Mouse (Mus musculus) midbrain, embryonic 10.5 days (tissue): ENCODE data around the gene Defb36. TPM values are rescaled to one million over a fixed set of nuclear protein-coding genes. Genes with fewer than 3 reads are reported as not detected.

Experiments
- DNase-seq: peaks from one replicate; pipeline ENCODE4 v3.0.0-alpha.2; 2017; ENCODE audit warnings: low spot score
- H3K27ac ChIP-seq: fragments of 300-500 bp; sonication (generic); replicated peaks from 2 replicates; pipeline ENCODE4 v1.5.1; 2016; ENCODE audit warnings: mild to moderate bottlenecking
- H3K27me3 ChIP-seq: fragments of 300-500 bp; sonication (generic); 2 replicates; pipeline ENCODE4 v1.6.1; 2016; ENCODE audit warnings: low read depth, mild to moderate bottlenecking; ENCODE audit not compliant: poor library complexity, severe bottlenecking
- H3K36me3 ChIP-seq: fragments of 300-500 bp; sonication (generic); 2 replicates; pipeline ENCODE4 v1.6.1; 2016; ENCODE audit warnings: mild to moderate bottlenecking, moderate library complexity
- H3K4me1 ChIP-seq: fragments of 300-500 bp; sonication (generic); 2 replicates; pipeline ENCODE4 v1.6.1; 2016
- H3K4me3 ChIP-seq: fragments of 300-500 bp; sonication (generic); 2 replicates; pipeline ENCODE4 v1.5.1; 2016; ENCODE audit warnings: mild to moderate bottlenecking, moderate library complexity
- H3K9me3 ChIP-seq: fragments of 300-500 bp; sonication (generic); replicated peaks from 2 replicates; pipeline ENCODE4 v1.6.1; 2016; ENCODE audit warnings: mild to moderate bottlenecking
- WGBS: fragments of 180-500 bp; shearing (Covaris S2); methylation state at CpG from one replicate; pipeline ENCODE4 v1.1.7; 2016; 5-methylcytosine and 5-hydroxymethylcytosine counted together
- polyA plus RNA-seq: library from polyadenylated mRNA; unstranded; fragments of >200 nt; fragmentation: Nextera tagmentation; extraction: Ambion mirVana; gene quantifications from 2 replicates; pipeline ENCODE4 v1.2.1, GENCODE M21; 2016

Gene Defb36
- polyA plus RNA-seq, 1 experiment from 2014 or later, result not detected

DNA sequence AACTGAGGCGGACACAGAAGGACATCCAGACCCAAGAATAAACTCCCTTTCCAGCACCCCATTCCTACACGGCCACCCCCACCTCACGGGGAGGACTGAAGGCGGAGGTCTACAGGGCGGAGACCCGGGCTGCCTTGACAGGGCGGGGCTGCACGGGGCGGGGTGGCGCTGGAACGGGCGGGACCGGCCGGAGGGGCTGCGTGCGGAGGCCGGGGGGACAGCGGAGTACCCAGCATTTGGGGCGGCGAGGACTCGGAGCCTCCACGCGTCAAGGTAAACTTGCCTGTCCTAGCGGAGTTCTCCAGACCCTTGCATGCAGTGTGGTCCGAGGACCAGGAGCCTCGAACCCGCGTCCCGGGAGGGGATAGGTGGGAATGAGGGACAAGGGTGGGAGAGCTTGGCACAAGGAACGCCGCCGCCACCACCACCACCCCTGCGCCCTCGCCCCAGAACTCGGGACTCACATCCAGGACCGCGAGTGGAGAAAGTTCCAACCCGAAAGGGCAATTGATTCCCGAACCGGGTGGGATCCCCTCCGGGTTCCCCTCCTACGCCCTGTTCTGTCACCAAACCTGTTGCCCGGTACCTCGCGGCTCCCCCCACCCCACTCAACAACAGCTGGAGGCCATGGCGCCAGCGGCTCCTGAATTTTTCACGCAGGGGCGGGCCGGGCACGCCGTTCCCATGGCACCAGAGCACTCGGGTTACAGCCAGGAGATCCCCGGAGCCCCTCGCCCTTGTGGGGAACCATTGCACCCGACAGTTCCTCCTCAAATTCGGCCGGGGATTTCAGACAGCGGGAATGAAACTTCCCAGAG lies 22.9 kb downstream of the Defb36 start, which contains the start of gene Rem1:
Gene Rem1 (plus strand): TSS at position 178 of the 818 bp plus-strand sequence.
- 3% methylated on average over 59 of the region's 59 CpGs for WGBS
- no peak within 1 kb of the TSS; the same call in 1 of the 2 replicates for H3K27ac ChIP-seq
- no peaks in the 10 kb centered on the region for H3K9me3 ChIP-seq
- peaks cover 66% of the 10 kb centered on the region for H3K27me3 ChIP-seq
- peak; percentile 56 for DNase-seq
- no peaks in the 10 kb centered on the region for H3K36me3 ChIP-seq
- peaks cover 20% of the 10 kb centered on the region for H3K4me1 ChIP-seq
- H3K4me3 ChIP-seq, result peak within 1 kb of the TSS; percentile 57

DNA sequence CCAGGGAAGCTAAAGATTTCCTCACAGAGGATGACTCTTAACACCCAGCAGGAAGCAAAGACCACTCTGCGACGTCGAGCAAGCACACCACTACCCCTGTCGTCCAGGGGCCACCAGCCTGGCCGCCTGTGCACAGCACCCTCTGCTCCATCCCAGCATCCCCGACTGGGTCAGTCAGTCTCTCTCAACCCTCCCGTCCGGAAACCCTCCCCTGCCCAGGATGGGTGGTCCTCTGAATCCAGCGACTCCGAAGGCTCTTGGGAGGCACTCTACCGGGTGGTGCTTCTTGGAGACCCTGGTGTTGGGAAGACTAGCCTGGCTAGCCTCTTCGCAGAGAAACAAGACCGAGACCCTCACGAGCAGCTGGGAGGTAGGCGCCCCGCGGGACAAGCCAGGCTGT lies 23.9 kb downstream of the Defb36 start:
- no peaks in the 10 kb centered on the region for H3K9me3 ChIP-seq
- no peak for DNase-seq
- 45% methylated on average over 17 of the region's 17 CpGs for WGBS
- no peak overlapping the region for H3K27ac ChIP-seq
- H3K36me3 ChIP-seq, result no peaks in the 10 kb centered on the region
- peaks cover 23% of the 10 kb centered on the region for H3K4me1 ChIP-seq
- peaks cover 77% of the 10 kb centered on the region for H3K27me3 ChIP-seq
- H3K4me3 ChIP-seq, result no peak overlapping the region

DNA sequence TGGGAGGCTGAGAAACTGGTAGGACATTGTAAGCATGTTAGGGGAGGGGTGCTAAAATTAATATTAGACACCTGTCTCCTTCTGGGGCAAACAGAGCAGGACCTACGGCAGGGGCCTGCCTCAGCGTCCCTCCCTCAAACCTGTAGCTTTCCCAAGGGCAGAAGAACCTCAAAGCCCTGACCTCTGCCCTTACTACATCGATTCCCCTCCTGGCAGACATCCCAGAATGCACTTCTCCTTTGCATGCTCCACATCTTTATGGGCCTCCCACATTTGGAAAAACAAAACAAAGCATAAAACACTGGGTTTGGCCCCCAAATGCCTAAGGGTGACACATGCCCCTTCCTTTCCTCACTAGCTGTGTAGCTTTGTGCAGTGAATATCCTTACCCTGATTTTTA lies 25.1 kb downstream of the Defb36 start:
- Histone ChIP-seq H3K9me3 (no peaks in the 10 kb centered on the region), H3K4me3 (no peak overlapping the region), H3K27me3 (peaks cover 83% of the 10 kb centered on the region), H3K36me3 (no peaks in the 10 kb centered on the region), H3K4me1 (peaks cover 28% of the 10 kb centered on the region), H3K27ac (no peak overlapping the region)
- no peak for DNase-seq
- WGBS, result 83% methylated on average over 3 of the region's 3 CpGs

DNA sequence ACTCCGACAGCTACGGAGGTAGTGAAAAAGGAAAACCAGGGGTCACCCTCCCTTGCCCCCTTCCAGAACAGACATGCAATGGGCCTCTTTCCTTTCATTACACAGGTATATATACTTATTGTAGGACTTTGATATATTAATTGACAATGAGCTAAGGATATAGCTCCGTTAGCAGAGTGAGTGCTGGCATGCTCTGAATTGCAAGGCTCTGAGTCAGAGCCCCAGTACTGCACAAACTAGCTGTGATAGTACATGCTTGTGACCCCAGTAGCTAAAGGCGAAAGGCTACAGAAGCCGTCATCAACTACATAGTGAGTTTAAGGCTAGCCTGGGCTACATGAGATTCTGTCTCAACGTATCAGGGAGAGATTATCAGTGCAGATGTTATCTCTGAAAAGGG lies 25.8 kb downstream of the Defb36 start:
- no peaks in the 10 kb centered on the region for H3K9me3 ChIP-seq
- WGBS, result 88% methylated on average over 6 of the region's 6 CpGs
- H3K36me3 ChIP-seq, result no peaks in the 10 kb centered on the region
- H3K27ac ChIP-seq, result no peak overlapping the region
- H3K4me1 ChIP-seq, result peaks cover 28% of the 10 kb centered on the region
- H3K4me3 ChIP-seq, result no peak overlapping the region
- peaks cover 81% of the 10 kb centered on the region for H3K27me3 ChIP-seq
- DNase-seq, result no peak

DNA sequence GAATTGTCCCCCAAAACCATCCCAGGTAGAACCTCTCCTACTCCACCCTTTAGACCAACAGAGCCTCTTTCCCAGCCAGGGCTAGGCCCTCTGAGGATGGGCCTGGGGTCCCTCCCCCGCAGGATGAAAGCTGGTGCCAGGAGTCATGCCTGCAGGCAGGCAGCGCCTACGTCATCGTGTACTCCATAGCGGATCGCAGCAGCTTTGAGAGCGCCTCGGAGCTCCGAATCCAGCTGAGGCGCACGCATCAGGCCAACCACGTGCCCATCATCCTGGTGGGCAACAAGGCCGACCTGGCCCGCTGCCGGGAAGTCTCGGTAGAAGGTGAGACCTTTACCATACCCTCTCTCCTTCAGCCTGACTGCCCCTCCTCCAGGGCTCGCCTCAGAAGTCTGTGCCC lies 29.2 kb downstream of the Defb36 start:
- WGBS, result 47% methylated on average over 17 of the region's 17 CpGs
- no peak for DNase-seq
- H3K27me3 ChIP-seq, result peaks cover 50% of the 10 kb centered on the region

DNA sequence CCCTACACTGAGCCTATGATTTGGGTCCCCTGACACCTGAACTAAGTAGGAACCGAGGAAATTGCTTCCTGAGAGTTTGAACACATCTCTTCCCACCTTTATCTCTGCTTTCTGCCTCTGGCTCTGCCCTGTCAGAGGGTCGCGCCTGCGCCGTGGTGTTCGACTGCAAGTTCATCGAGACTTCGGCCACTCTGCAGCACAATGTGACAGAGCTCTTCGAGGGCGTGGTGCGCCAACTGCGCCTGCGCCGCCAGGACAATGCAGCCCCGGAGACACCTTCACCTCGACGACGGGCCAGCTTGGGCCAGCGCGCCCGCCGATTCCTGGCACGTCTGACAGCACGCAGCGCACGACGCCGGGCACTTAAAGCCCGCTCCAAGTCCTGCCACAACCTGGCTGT lies 30.2 kb downstream of the Defb36 start:
- H3K9me3 ChIP-seq, result no peaks in the 10 kb centered on the region
- peaks cover 40% of the 10 kb centered on the region for H3K27me3 ChIP-seq
- peaks cover 12% of the 10 kb centered on the region for H3K4me1 ChIP-seq
- no peaks in the 10 kb centered on the region for H3K36me3 ChIP-seq
- H3K27ac ChIP-seq, result no peak overlapping the region
- WGBS, result 82% methylated on average over 29 of the region's 29 CpGs
- no peak overlapping the region for H3K4me3 ChIP-seq
- DNase-seq, result no peak

More for the DNA sequence above, 29.2 kb downstream of the Defb36 start:
- H3K4me3 ChIP-seq, result no peak overlapping the region
- H3K36me3 ChIP-seq, result no peaks in the 10 kb centered on the region
- peaks cover 7% of the 10 kb centered on the region for H3K4me1 ChIP-seq
- no peaks in the 10 kb centered on the region for H3K9me3 ChIP-seq
- no peak overlapping the region for H3K27ac ChIP-seq

DNA sequence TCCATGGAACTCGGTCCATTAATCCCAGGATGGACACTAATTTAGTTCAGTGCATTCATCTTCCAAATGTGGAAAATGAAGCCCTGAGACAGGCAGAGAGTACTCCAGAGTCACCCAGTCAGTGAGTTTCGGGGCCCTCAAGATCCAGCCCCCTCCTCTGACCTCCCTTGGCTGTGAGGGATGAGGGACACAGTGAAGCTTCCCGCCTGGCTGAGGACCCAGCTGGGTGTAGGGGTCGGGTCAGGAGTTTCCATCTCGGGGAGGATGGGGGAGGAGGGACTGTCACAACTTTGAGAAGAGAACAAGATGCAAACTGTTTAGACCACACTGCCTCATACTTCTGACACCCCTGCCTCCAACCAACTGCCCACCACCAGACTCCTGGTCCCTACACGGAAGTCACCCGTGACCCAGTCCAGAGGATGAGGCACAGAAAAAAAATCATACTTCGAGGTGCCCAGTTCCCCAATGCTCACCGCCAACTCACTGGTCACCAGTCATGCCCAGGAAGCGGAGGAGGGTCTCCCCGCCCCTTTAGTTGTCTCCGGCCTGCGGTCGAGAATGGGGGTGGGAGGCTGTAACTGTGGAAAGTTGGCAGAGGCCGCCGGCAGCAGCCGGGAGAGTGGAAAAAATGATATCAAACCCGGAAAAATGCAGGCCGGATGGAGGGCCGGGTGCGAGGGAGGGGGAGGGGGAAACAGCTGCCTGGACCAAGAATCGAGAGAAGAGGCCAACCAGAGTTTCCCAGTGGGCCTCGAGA lies 32.3 kb downstream of the Defb36 start:
- H3K27me3 ChIP-seq, result peaks cover 30% of the 10 kb centered on the region
- 82% methylated on average over 23 of the region's 23 CpGs for WGBS
- H3K9me3 ChIP-seq, result no peaks in the 10 kb centered on the region
- no peak for DNase-seq
- H3K27ac ChIP-seq, result no peak overlapping the region
- H3K36me3 ChIP-seq, result no peaks in the 10 kb centered on the region
- H3K4me3 ChIP-seq, result no peak overlapping the region
- H3K4me1 ChIP-seq, result peaks cover 20% of the 10 kb centered on the region

DNA sequence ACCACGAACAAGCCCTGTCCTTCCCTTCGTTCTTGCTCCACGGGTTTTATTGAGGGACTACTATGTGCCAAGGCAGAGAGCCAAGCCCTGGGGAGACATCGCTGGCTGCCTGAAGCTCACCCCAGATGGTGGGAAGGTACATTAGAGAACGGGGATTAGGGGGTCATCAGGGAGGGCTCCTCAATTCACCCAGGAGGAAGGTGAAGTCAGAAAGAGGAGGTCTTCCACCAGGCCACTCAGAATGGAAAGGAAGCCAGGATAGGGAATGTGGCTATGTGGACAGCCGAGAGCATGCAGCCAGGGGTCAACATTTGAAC lies 32.8 kb downstream of the Defb36 start:
- DNase-seq, result no peak
- no peaks in the 10 kb centered on the region for H3K9me3 ChIP-seq
- peaks cover 30% of the 10 kb centered on the region for H3K27me3 ChIP-seq
- no peak overlapping the region for H3K27ac ChIP-seq
- H3K4me1 ChIP-seq, result peaks cover 20% of the 10 kb centered on the region
- WGBS, result 88% methylated on average over 6 of the region's 6 CpGs
- H3K4me3 ChIP-seq, result no peak overlapping the region
- no peaks in the 10 kb centered on the region for H3K36me3 ChIP-seq

DNA sequence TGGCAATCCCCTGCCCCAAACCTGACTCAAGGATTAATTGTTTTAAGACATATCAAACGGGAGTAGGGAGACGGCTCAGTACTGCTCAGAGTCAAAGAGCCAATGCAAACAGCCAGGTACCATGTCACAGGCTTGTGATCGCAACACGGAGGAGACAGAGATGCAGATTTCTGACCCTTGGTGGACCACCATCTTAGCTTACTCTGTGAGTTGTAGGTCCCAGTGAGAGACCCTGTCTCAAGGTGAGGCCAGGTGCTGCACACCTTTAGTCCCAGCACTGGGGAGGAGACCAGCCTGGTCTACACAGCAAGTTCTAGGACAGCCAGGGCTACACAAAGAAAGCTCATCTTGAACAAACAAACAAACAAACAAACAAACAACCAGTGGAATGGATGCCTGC lies 33.3 kb downstream of the Defb36 start:
- WGBS, result 89% methylated on average over 4 of the region's 4 CpGs
- Histone ChIP-seq H3K4me1 (peaks cover 20% of the 10 kb centered on the region), H3K9me3 (no peaks in the 10 kb centered on the region), H3K27me3 (peaks cover 26% of the 10 kb centered on the region), H3K27ac (no peak overlapping the region), H3K4me3 (no peak overlapping the region), H3K36me3 (no peaks in the 10 kb centered on the region)
- no peak for DNase-seq

DNA sequence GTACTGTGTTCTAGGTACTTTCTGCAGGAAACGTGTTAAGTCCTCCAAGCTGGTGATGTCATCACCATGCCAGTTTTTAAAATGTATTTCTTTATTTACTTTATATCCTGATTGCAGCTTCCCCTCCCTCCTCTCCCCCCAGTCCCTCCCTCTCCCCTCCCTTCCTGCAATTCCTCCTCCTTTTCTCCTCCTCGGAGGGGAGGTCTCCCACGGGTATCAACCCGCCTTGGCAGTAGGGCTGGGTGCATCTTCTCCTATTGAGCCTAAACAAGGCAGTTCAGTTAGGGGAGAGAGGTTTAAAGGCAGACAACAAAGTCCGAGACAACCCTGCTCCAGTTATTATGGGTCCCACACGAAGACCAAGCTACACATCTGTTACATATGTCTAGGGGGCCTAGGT lies 34.7 kb downstream of the Defb36 start:
- Histone ChIP-seq H3K27me3 (peaks cover 11% of the 10 kb centered on the region), H3K36me3 (no peaks in the 10 kb centered on the region), H3K4me3 (no peak overlapping the region), H3K4me1 (peaks cover 13% of the 10 kb centered on the region), H3K9me3 (no peaks in the 10 kb centered on the region), H3K27ac (0 out of 2 replicates have a peak overlapping the region, but pooled peaks have one; percentile 71)
- DNase-seq, result no peak
- 60% methylated on average over 6 of the region's 6 CpGs for WGBS

DNA sequence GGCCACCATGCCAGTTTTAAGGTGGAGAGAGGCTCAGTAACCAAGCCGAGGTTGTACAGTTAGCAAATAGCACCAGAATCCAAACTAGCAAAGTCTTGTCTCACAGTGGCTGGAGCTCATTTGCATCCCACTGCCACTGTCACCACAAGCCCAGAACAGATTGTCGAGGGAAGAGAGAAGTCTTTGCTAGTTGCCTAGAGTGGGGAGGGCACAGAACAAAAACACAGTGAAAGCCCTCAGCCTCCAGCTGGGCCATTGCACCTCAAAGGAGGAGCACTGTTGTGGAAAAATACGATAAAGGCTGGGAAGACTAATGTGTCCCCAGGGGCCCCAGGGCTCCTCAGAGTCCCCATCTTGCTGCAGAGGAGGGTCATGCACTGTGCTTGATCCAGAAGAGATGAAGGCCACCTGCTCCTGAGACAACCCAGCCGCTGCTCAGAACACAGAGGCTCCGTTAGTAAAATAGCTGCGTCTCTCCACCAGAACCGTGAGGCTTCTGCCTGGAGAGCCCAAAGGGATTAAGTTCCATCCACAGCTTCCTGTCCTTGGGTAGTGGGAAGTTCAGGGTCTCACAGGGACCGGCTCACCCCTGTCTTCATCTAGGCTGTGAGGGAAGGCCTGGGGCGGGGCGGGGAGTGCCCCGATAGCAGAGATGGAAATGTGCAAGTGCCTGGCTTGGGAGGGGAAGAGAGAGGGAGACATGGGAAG lies 35.4 kb downstream of the Defb36 start:
- Histone ChIP-seq H3K27ac (peak overlapping the region; percentile 71), H3K27me3 (peaks cover 5% of the 10 kb centered on the region), H3K36me3 (no peaks in the 10 kb centered on the region), H3K4me3 (no peak overlapping the region), H3K4me1 (peaks cover 13% of the 10 kb centered on the region), H3K9me3 (no peaks in the 10 kb centered on the region)
- DNase-seq, result peak; percentile 20
- 17% methylated on average over 11 of the region's 11 CpGs for WGBS

DNA sequence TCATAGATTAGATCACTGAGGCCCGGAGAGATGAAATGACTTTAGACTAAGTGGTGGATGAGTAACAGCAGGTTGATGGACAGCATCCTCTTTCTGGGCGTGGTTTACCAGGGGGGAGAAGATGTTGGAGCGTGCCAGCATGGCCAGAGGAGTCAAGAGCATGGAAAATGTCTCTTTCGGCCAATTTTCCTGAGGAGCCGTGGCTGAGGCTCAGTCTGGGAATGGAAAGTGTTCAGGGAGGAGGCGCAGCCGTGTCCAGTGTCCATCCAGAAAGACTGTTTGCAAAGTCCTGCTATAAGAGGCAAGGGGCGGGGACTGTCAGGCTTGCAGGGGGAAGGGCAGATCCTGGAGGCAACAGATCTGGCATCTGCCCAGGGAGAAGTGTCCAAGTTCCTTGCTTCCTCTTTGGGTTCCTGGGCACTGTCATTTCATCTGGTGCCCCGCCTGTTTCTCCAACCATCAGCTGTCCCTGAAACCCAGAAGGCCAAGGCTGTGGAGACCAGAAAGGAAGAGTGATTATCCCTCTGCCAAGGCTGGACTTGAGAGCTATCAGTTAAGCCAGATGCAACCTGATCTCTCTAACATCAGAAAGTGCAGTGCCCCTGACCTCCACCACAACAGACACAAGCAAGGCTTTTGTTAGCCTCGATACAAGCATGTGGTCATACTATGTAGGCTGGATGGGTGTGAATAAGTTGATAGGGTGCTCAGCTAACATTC lies 48.9 kb downstream of the Defb36 start:
- DNase-seq, result no peak
- Histone ChIP-seq H3K4me3 (no peak overlapping the region), H3K9me3 (no peaks in the 10 kb centered on the region), H3K36me3 (no peaks in the 10 kb centered on the region), H3K27ac (no peak overlapping the region), H3K27me3 (no peaks in the 10 kb centered on the region), H3K4me1 (peaks cover 18% of the 10 kb centered on the region)
- 80% methylated on average over 10 of the region's 10 CpGs for WGBS
